Mouse (Mus musculus): ENCODE results near the gene Macrod2.
A peak's percentile ranks its signal among the peaks of the same experiment; 100 is the strongest.

Macrod2 gene

GRCm38 (mm10) chr2:141736685-141737456 is 1341.8 kb downstream of the Macrod2 start:
- DNase-seq, result no peak

GRCm38 (mm10) chr2:141738702-141739101 is 1343.6 kb downstream of the Macrod2 start:
- DNase-seq, result no peak

GRCm38 (mm10) chr2:141740318-141740717 is 1345.2 kb downstream of the Macrod2 start:
- no peak for DNase-seq

GRCm38 (mm10) chr2:141800236-141800635 is 1405.1 kb downstream of the Macrod2 start:
- no peak for DNase-seq

GRCm38 (mm10) chr2:141800909-141801308 is 1405.8 kb downstream of the Macrod2 start:
- DNase-seq, result no peak

GRCm38 (mm10) chr2:141816266-141816665 is 1421.2 kb downstream of the Macrod2 start:
- no peak for DNase-seq

- no peak for DNase-seq
Observed at GRCm38 (mm10) chr2:141817546-141818180, 1422.6 kb downstream of the Macrod2 start.

- no peak for DNase-seq
Observed at GRCm38 (mm10) chr2:141820795-141821194, 1425.7 kb downstream of the Macrod2 start.

GRCm38 (mm10) chr2:141825606-141826495 is 1430.7 kb downstream of the Macrod2 start:
- DNase-seq, result no peak

GRCm38 (mm10) chr2:141830496-141830895 is 1435.4 kb downstream of the Macrod2 start:
- DNase-seq, result peak; percentile 6 to 59

- no peak for DNase-seq
Observed at GRCm38 (mm10) chr2:141831515-141831914, 1436.4 kb downstream of the Macrod2 start.

GRCm38 (mm10) chr2:141834156-141834782 is 1439.2 kb downstream of the Macrod2 start:
- no peak for DNase-seq

- no peak for DNase-seq
Observed at GRCm38 (mm10) chr2:141844408-141845175, 1449.5 kb downstream of the Macrod2 start.

GRCm38 (mm10) chr2:141859220-141859619 is 1464.1 kb downstream of the Macrod2 start:
- DNase-seq, result peak; percentile 41 to 42

GRCm38 (mm10) chr2:141861679-141862268 is 1466.7 kb downstream of the Macrod2 start:
- DNase-seq, result no peak

GRCm38 (mm10) chr2:141862531-141863265 is 1467.6 kb downstream of the Macrod2 start:
- DNase-seq, result no peak

- no peak for DNase-seq
Observed at GRCm38 (mm10) chr2:141863628-141864165, 1468.6 kb downstream of the Macrod2 start.

GRCm38 (mm10) chr2:141870930-141871329 is 1475.8 kb downstream of the Macrod2 start:
- DNase-seq, result no peak

- no peak for DNase-seq
Observed at GRCm38 (mm10) chr2:141876155-141876851, 1481.2 kb downstream of the Macrod2 start.

- DNase-seq, result no peak
Observed at GRCm38 (mm10) chr2:141876958-141877357, 1481.8 kb downstream of the Macrod2 start.
